Mouse (Mus musculus): ENCODE data around the gene Fam234b.

GRCm38 (mm10) chr6:135237326-135237725 is 39.5 kb downstream of the Fam234b start:
- no peak for TF ChIP-seq CTCF (conservative IDR thresholded peaks at IDR 0.05; ENCODE audit: insufficient read depth, insufficient read length, low read depth, low read length)
- TF ChIP-seq POLR2A (IDR thresholded peaks at IDR 0.05; ENCODE audit: low read depth, low read length): no peak
